Mouse (Mus musculus): ENCODE data around the gene Gm20388. TPM values are rescaled to one million over a fixed set of nuclear protein-coding genes. Genes with fewer than 3 reads are reported as not detected.

Gm20388 gene
- polyA plus RNA-seq, 1 experiment from 2014 or later, result not detected

DNA sequence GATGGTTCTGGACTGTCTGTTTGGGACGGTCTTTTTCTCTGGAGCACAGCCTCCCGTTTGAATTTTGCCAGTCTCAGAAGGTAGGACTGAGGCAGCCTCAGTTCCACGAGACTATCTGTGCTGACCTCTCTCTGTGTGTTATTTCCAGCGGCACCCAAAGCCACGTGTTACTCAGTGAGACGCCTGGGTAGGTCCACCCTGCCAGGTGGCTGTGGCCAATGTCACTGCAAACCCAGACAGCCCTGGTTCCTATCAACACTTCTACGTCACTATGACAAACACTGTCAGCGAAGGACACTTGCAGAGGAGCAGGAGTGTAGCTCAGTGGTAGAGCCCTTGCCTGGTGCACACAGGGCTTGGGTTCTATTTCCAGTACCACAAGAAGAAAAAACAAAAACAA lies 3381.1 kb downstream of the Gm20388 start:
- H3K4me3 ChIP-seq (ENCODE audit: low read depth, low read length), result no peak overlapping the region
- no peak overlapping the region for H3K9ac ChIP-seq (ENCODE audit: low read length)
- no peaks in the 10 kb centered on the region for H3K4me1 ChIP-seq (ENCODE audit: control insufficient read depth, insufficient read depth, low read length)
- no peaks in the 10 kb centered on the region for H3K9me3 ChIP-seq (ENCODE audit: control insufficient read depth, low read length)
- WGBS, result 88% methylated on average over 8 of the region's 8 CpGs
- H3K27ac ChIP-seq (ENCODE audit: low read depth, low read length), result no peak overlapping the region
- H3K36me3 ChIP-seq (ENCODE audit: control insufficient read depth, insufficient read depth, low read length), result peaks cover 7% of the 10 kb centered on the region; the same call in 1 of the 2 replicates
- ATAC-seq (ENCODE audit: low FRiP score) (no peak), DNase-seq (ENCODE audit: low spot score, missing footprints) (no peak)
- no peak overlapping the region for H3K4me2 ChIP-seq
- no peaks in the 10 kb centered on the region for H3K27me3 ChIP-seq (ENCODE audit: control insufficient read depth, insufficient read depth, low read length)

GRCm38 (mm10) chr8:123292281-123292680 lies 3381.6 kb downstream of the Gm20388 start:
- DNase-seq (ENCODE audit: low spot score, missing footprints), result no peak
- no peak overlapping the region for H3K27ac ChIP-seq (ENCODE audit: low read depth, low read length)
- H3K9ac ChIP-seq (ENCODE audit: low read length), result no peak overlapping the region
- no peak for ATAC-seq (ENCODE audit: low FRiP score)
- H3K36me3 ChIP-seq (ENCODE audit: control insufficient read depth, insufficient read depth, low read length), result peaks cover 7% of the 10 kb centered on the region; the same call in 1 of the 2 replicates
- 84% methylated on average over 3 of the region's 3 CpGs for WGBS
- H3K4me2 ChIP-seq, result no peak overlapping the region
- H3K4me3 ChIP-seq (ENCODE audit: low read depth, low read length), result no peak overlapping the region
- no peaks in the 10 kb centered on the region for H3K4me1 ChIP-seq (ENCODE audit: control insufficient read depth, insufficient read depth, low read length)
- H3K27me3 ChIP-seq (ENCODE audit: control insufficient read depth, insufficient read depth, low read length), result no peaks in the 10 kb centered on the region
- H3K9me3 ChIP-seq (ENCODE audit: control insufficient read depth, low read length), result no peaks in the 10 kb centered on the region

DNA sequence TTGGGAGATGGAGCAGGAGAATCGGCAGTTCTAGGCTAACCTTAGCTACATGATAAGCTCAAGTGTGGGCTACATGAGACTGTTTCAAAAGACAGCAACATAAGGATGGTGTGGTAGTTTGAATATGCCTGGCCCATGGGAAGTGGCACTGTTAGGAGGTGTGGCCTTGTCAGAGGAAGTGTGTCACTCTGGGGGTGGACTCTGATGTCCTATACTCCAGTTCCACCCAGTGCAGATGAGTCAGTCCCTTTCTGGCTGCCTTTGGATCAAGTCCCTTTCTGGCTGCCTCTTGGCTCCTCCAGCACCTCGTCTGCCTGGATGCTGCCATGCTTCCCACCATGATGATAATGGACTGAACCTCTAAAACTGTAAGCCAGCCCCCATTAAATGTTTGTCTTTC lies 3382.1 kb downstream of the Gm20388 start:
- no peak for ATAC-seq (ENCODE audit: low FRiP score)
- H3K4me2 ChIP-seq, result no peak overlapping the region
- WGBS, result 96% methylated on average over 2 of the region's 2 CpGs
- H3K27ac ChIP-seq (ENCODE audit: low read depth, low read length), result no peak overlapping the region
- no peak overlapping the region for H3K9ac ChIP-seq (ENCODE audit: low read length)
- DNase-seq (ENCODE audit: low spot score, missing footprints), result no peak
- no peaks in the 10 kb centered on the region for H3K9me3 ChIP-seq (ENCODE audit: control insufficient read depth, low read length)
- H3K27me3 ChIP-seq (ENCODE audit: control insufficient read depth, insufficient read depth, low read length), result no peaks in the 10 kb centered on the region
- peaks cover 7% of the 10 kb centered on the region; the same call in 1 of the 2 replicates for H3K36me3 ChIP-seq (ENCODE audit: control insufficient read depth, insufficient read depth, low read length)
- no peak overlapping the region for H3K4me3 ChIP-seq (ENCODE audit: low read depth, low read length)
- H3K4me1 ChIP-seq (ENCODE audit: control insufficient read depth, insufficient read depth, low read length), result no peaks in the 10 kb centered on the region

GRCm38 (mm10) chr8:123298301-123298700 lies 3387.7 kb downstream of the Gm20388 start:
- Histone ChIP-seq H3K27ac (ENCODE audit: low read depth, low read length) (no peak overlapping the region), H3K4me1 (ENCODE audit: control insufficient read depth, insufficient read depth, low read length) (no peaks in the 10 kb centered on the region), H3K9ac (ENCODE audit: low read length) (no peak overlapping the region), H3K4me3 (ENCODE audit: low read depth, low read length) (no peak overlapping the region), H3K4me2 (no peak overlapping the region), H3K36me3 (ENCODE audit: control insufficient read depth, insufficient read depth, low read length) (peaks cover 4% of the 10 kb centered on the region; the same call in 1 of the 2 replicates), H3K9me3 (ENCODE audit: control insufficient read depth, low read length) (no peaks in the 10 kb centered on the region), H3K27me3 (ENCODE audit: control insufficient read depth, insufficient read depth, low read length) (no peaks in the 10 kb centered on the region)
- no peak for ATAC-seq (ENCODE audit: low FRiP score)
- no peak for DNase-seq (ENCODE audit: low spot score, missing footprints)
- WGBS, result 95% methylated on average over 11 of the region's 11 CpGs

GRCm38 (mm10) chr8:123308738-123309137 lies 3398.1 kb downstream of the Gm20388 start:
- 68% methylated on average over 4 of the region's 4 CpGs for WGBS
- H3K36me3 ChIP-seq (ENCODE audit: control insufficient read depth, insufficient read depth, low read length), result peaks cover 8% of the 10 kb centered on the region; the same call in 1 of the 2 replicates

GRCm38 (mm10) chr8:123317781-123318466 lies 3407.3 kb downstream of the Gm20388 start:
- peak; percentile 87 for ATAC-seq (ENCODE audit: low FRiP score)
- WGBS, result 9% methylated on average over 21 of the region's 21 CpGs
- peak; percentile 85 for DNase-seq (ENCODE audit: low spot score, missing footprints)
- H3K36me3 ChIP-seq (ENCODE audit: control insufficient read depth, insufficient read depth, low read length), result no peaks in the 10 kb centered on the region
- H3K4me2 ChIP-seq, result peak overlapping the region; percentile 69
- H3K27ac ChIP-seq (ENCODE audit: low read depth, low read length), result no peak overlapping the region
- H3K9me3 ChIP-seq (ENCODE audit: control insufficient read depth, low read length), result no peaks in the 10 kb centered on the region
- H3K4me3 ChIP-seq (ENCODE audit: low read depth, low read length), result peak overlapping the region; percentile 67
- peak overlapping the region; percentile 77 for H3K9ac ChIP-seq (ENCODE audit: low read length)
- H3K4me1 ChIP-seq (ENCODE audit: control insufficient read depth, insufficient read depth, low read length), result peaks cover 5% of the 10 kb centered on the region
- H3K27me3 ChIP-seq (ENCODE audit: control insufficient read depth, insufficient read depth, low read length), result no peaks in the 10 kb centered on the region

More at GRCm38 (mm10) chr8:123308738-123309137, 3398.1 kb downstream of the Gm20388 start:
- DNase-seq (ENCODE audit: low spot score, missing footprints), result no peak
- Histone ChIP-seq H3K9ac (ENCODE audit: low read length) (no peak overlapping the region), H3K4me2 (no peak overlapping the region), H3K4me1 (ENCODE audit: control insufficient read depth, insufficient read depth, low read length) (no peaks in the 10 kb centered on the region), H3K4me3 (ENCODE audit: low read depth, low read length) (no peak overlapping the region), H3K9me3 (ENCODE audit: control insufficient read depth, low read length) (no peaks in the 10 kb centered on the region), H3K27me3 (ENCODE audit: control insufficient read depth, insufficient read depth, low read length) (no peaks in the 10 kb centered on the region), H3K27ac (ENCODE audit: low read depth, low read length) (no peak overlapping the region)
- ATAC-seq (ENCODE audit: low FRiP score), result no peak

DNA sequence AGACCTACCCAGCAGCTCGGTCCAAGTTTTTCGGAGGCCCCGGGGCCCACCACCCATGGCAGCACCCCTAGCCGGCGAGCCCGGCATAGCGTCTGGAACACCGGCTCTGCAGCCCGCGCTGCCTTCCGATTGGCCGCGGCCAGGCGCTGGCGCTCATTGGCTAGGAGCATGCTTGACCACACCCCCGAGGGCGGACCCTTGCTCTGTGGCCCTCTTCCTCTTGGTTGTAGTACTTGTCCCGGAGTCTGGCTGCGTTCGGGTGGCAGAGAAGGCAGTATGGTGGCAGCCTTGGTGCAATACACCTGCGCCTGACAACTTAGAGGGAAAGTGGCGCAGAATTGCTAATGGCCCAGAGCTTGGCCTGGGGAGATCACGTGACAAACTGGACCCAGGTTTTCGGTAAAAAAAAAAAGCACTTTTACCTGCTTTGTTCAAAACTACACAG lies 3407.8 kb downstream of the Gm20388 start, which contains the start of gene Fanca:
Gene Fanca (minus strand): TSS at position 110 of the 445 bp plus-strand sequence.
- Histone ChIP-seq H3K4me1 (ENCODE audit: control insufficient read depth, insufficient read depth, low read length) (peaks cover 5% of the 10 kb centered on the region), H3K4me3 (ENCODE audit: low read depth, low read length) (peak within 1 kb of the TSS; percentile 67), H3K4me2 (peak within 1 kb of the TSS; percentile 69), H3K27ac (ENCODE audit: low read depth, low read length) (no peak within 1 kb of the TSS), H3K9me3 (ENCODE audit: control insufficient read depth, low read length) (no peaks in the 10 kb centered on the region), H3K9ac (ENCODE audit: low read length) (peak within 1 kb of the TSS; percentile 77), H3K27me3 (ENCODE audit: control insufficient read depth, insufficient read depth, low read length) (no peaks in the 10 kb centered on the region), H3K36me3 (ENCODE audit: control insufficient read depth, insufficient read depth, low read length) (no peaks in the 10 kb centered on the region)
- ATAC-seq (ENCODE audit: low FRiP score) (peak; percentile 99), DNase-seq (ENCODE audit: low spot score, missing footprints) (peak; percentile 98)
- under 1% methylated on average over 24 of the region's 24 CpGs for WGBS

DNA sequence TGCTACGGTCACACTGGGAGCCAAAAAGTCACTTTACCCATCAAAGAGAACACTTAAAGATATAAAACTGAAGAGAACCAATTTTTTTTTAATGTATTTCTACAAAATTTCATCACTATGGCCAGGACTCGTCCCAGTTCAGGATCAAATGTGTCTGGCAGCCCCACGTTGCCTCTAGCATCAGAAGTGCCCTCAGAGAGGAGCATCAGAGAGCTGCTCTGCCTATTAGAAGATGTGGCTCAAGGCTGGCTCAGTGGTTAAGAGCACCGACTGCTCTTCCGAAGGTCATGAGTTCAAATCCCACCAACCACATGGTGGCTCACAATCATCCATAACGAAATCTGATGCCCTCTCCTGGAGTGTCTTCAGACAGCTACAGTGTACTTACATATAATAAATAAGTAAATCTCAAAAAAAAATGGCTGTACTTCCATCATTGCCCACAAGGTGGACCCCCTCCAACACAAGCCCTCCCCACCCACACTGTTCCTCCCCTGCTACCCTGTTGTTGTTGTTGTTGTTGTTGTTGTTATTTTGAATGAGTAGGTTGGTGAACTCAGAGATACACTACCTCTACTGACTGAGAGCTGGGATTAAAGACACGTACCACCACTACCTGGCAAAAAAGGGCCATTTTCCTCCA lies 3409.0 kb downstream of the Gm20388 start:
- no peaks in the 10 kb centered on the region for H3K9me3 ChIP-seq (ENCODE audit: control insufficient read depth, low read length)
- H3K36me3 ChIP-seq (ENCODE audit: control insufficient read depth, insufficient read depth, low read length), result no peaks in the 10 kb centered on the region
- H3K4me3 ChIP-seq (ENCODE audit: low read depth, low read length), result no peak overlapping the region
- no peaks in the 10 kb centered on the region for H3K27me3 ChIP-seq (ENCODE audit: control insufficient read depth, insufficient read depth, low read length)
- H3K9ac ChIP-seq (ENCODE audit: low read length), result no peak overlapping the region
- 38% methylated on average over 7 of the region's 7 CpGs for WGBS
- peaks cover 5% of the 10 kb centered on the region for H3K4me1 ChIP-seq (ENCODE audit: control insufficient read depth, insufficient read depth, low read length)
- H3K4me2 ChIP-seq, result no peak overlapping the region
- ATAC-seq (ENCODE audit: low FRiP score), result no peak
- peak; percentile 97 for DNase-seq (ENCODE audit: low spot score, missing footprints)
- H3K27ac ChIP-seq (ENCODE audit: low read depth, low read length), result no peak overlapping the region

DNA sequence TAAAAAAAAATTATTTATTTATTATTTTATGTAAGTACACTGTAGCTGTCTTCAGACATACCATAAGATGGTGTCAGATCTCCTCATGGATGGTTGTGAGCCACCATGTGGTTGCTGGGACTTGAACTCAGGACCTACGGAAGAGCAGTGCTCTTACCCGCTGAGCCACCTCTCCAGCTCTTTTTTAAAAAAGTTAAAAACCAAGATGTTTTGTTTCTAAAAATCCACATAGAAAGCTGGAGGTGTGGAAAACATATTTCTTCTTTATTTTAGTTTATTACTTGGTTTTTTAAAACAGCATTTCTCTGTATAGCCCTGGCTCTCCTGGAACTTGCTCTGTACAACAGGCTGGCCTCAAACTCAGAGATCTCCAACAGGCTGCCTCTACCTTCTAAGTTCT lies 3417.9 kb downstream of the Gm20388 start:
- WGBS, result 96% methylated on average over 2 of the region's 2 CpGs

More for the DNA sequence above, 3417.9 kb downstream of the Gm20388 start:
- Histone ChIP-seq H3K4me2 (no peak overlapping the region), H3K4me1 (ENCODE audit: control insufficient read depth, insufficient read depth, low read length) (peaks cover 3% of the 10 kb centered on the region; the same call in 1 of the 2 replicates), H3K9ac (ENCODE audit: low read length) (no peak overlapping the region), H3K27me3 (ENCODE audit: control insufficient read depth, insufficient read depth, low read length) (no peaks in the 10 kb centered on the region), H3K4me3 (ENCODE audit: low read depth, low read length) (no peak overlapping the region), H3K36me3 (ENCODE audit: control insufficient read depth, insufficient read depth, low read length) (no peaks in the 10 kb centered on the region), H3K9me3 (ENCODE audit: control insufficient read depth, low read length) (no peaks in the 10 kb centered on the region), H3K27ac (ENCODE audit: low read depth, low read length) (no peak overlapping the region)
- peak; percentile 51 for DNase-seq (ENCODE audit: low spot score, missing footprints)
- ATAC-seq (ENCODE audit: low FRiP score), result no peak

All from midbrain, embryonic 11.5 days (tissue).